Mouse (Mus musculus) olfactory bulb, adult 2 months (tissue): Measurements from ENCODE around the gene Prpf31.

Experiments
- CTCF ChIP-seq: fragments of 200-500 bp; IDR thresholded peaks from 2 replicates; pipeline ENCODE4 v1.5.1; 2012; ENCODE audit warnings: low read depth, mild to moderate bottlenecking, low read length, moderate library complexity; ENCODE audit not compliant: insufficient read depth
- POLR2A ChIP-seq: fragments of 200-500 bp; IDR thresholded peaks from 2 replicates; pipeline ENCODE4 v1.6.1; 2012; ENCODE audit warnings: mild to moderate bottlenecking, low read depth, low read length, moderate library complexity; ENCODE audit not compliant: insufficient read depth

- TF ChIP-seq CTCF (no peak), POLR2A (no peak)
Measured at GRCm38 (mm10) chr7:3590550-3590949, 39.2 kb upstream of the Prpf31 start.
